Mouse (Mus musculus) cerebellum, postnatal 14 days (tissue): Measurements from ENCODE around the gene Fyttd1.
A peak's percentile ranks its signal among the peaks of the same experiment; 100 is the strongest.
"Not testable (repeated sequence)": the region's sequence is repeated elsewhere in the genome, so short reads cannot be mapped to it uniquely, and the experiment has no call there.

Experiments
- DNase-seq, 2 experiments: peaks; one replicate each; pipeline ENCODE4 v3.0.0; 2021; ENCODE audit warnings: mixed read lengths in 2 of 2

Gene Fyttd1

GRCm38 (mm10) chr16:32878972-32879926, 1.9 kb downstream of the Fyttd1 start:
- DNase-seq = peak in 1 of 2 experiments; percentile 6

- no peak for DNase-seq
These were observed 4.2 kb downstream of the Fyttd1 start for GRCm38 (mm10) chr16:32881538-32881937.

- no peak for DNase-seq
These were observed 10.7 kb downstream of the Fyttd1 start for GRCm38 (mm10) chr16:32887996-32888395.

GRCm38 (mm10) chr16:32889881-32890280, 12.6 kb downstream of the Fyttd1 start:
- DNase-seq = no peak

- DNase-seq = no peak
These were observed 18.8 kb downstream of the Fyttd1 start for GRCm38 (mm10) chr16:32896126-32896525.

GRCm38 (mm10) chr16:32901360-32902050, 24.2 kb downstream of the Fyttd1 start:
- DNase-seq = no peak

GRCm38 (mm10) chr16:32902051-32902428, 24.7 kb downstream of the Fyttd1 start:
- no peak for DNase-seq

- DNase-seq = no peak
These were observed 28.9 kb downstream of the Fyttd1 start for GRCm38 (mm10) chr16:32906186-32906585.

- no peak for DNase-seq
These were observed 29.4 kb downstream of the Fyttd1 start for GRCm38 (mm10) chr16:32906727-32907126.

GRCm38 (mm10) chr16:32913212-32913611, 35.9 kb downstream of the Fyttd1 start:
- DNase-seq = no peak

- DNase-seq = peak; percentile 98
These were observed 36.9 kb downstream of the Fyttd1 start, which contains the start of gene Lrch3 for GRCm38 (mm10) chr16:32913937-32914881. Lrch3 (plus strand) TSS chr16:32914100.

GRCm38 (mm10) chr16:32915292-32916068, 38.2 kb downstream of the Fyttd1 start:
- DNase-seq = no peak

- not testable (repeated sequence) for DNase-seq
These were observed 49.3 kb downstream of the Fyttd1 start for GRCm38 (mm10) chr16:32926629-32927028.

- DNase-seq = no peak
These were observed 49.7 kb downstream of the Fyttd1 start for GRCm38 (mm10) chr16:32927044-32927443.

GRCm38 (mm10) chr16:32929918-32930317, 52.6 kb downstream of the Fyttd1 start:
- DNase-seq = no peak

GRCm38 (mm10) chr16:32934470-32934869, 57.2 kb downstream of the Fyttd1 start:
- no peak for DNase-seq

- no peak for DNase-seq
These were observed 57.8 kb downstream of the Fyttd1 start for GRCm38 (mm10) chr16:32935088-32935487.

GRCm38 (mm10) chr16:32937358-32937757, 60.1 kb downstream of the Fyttd1 start:
- no peak for DNase-seq

GRCm38 (mm10) chr16:32939301-32939700, 62.0 kb downstream of the Fyttd1 start:
- peak; percentile 68 to 79 for DNase-seq

GRCm38 (mm10) chr16:32939716-32940115, 62.4 kb downstream of the Fyttd1 start:
- DNase-seq = not testable (repeated sequence)

- not testable (repeated sequence) for DNase-seq
These were observed 63.9 kb downstream of the Fyttd1 start for GRCm38 (mm10) chr16:32941226-32941625.

GRCm38 (mm10) chr16:32942694-32943093, 65.4 kb downstream of the Fyttd1 start:
- no peak for DNase-seq
